Mouse (Mus musculus): Measurements from ENCODE around the gene Timd2. TPM values are rescaled to one million over a fixed set of nuclear protein-coding genes. Genes with fewer than 3 reads are reported as not detected.
A peak's percentile ranks its signal among the peaks of the same experiment; 100 is the strongest.
"Not testable (repeated sequence)": the region's sequence is repeated elsewhere in the genome, so short reads cannot be mapped to it uniquely, and the experiment has no call there.

Timd2 gene
- total RNA-seq, 2 experiments from 2014 or later, result 0.18 TPM; not detected in 1

DNA sequence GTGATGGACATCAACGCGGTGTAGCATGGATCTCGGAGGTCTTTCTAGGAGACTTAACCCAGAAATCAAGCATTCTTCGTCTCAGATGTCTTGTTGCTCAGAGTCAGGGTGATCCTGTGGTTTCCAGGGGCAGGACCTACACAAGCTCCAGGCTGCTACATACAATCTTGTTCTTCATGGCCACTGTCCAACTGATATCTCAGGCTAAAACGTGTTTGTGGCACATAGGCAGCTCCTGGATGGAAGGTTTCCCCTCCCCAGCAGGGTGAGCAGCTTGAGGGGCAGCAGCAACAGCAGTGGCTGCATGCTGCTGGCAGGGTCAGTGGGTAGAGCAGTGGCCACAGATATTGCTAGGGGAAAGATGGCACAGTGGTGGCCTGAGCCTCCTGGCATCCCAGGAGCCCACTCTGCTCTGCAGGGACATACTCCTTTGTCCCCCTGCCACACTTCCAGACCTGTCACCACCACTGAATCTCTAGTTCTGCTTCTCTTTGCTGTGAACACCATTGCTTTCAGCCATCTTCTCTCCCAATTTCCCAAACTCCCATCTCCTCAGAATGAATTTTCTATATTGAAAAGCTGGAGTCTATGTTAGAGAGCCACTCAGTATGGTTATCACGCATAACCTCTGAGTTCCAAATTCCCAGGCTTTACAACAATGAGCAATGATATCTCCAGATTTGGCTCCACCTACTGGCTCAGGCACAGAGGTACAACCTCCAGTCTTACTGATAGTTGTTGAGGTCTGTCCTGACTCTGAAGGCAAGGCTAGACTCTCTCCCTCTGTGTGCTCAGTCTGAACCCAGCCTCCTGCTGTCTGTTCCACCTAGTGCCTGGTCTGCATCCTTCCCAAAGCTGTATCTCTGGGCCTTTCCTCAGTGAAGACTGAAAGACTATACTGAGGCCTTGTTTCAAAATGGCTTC is 41.0 kb downstream of the Timd2 start:
- intact Hi-C loops (cut with DNase I), result no loop called here
- peak; percentile 5 for DNase-seq

DNA sequence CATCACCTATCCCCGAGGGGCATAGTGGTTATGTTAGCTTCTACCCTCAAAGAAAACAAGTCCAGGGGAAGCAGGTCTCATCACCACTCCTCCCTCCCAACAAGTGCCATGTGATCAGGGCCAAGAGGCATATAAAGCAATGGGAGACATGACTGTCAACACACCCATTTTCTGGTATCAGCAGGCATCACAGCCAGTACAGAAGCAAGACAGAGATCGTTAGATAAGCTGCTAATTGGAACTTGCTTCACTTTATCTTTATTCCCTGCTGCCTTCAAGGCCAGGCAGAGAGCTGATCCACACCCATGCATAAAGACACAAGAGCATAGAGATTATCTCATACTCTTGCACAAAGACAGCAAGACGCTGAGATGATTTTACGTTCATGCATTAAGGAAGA is 43.6 kb downstream of the Timd2 start:
- no peak for DNase-seq
- intact Hi-C loops (cut with DNase I), result no loop called here

DNA sequence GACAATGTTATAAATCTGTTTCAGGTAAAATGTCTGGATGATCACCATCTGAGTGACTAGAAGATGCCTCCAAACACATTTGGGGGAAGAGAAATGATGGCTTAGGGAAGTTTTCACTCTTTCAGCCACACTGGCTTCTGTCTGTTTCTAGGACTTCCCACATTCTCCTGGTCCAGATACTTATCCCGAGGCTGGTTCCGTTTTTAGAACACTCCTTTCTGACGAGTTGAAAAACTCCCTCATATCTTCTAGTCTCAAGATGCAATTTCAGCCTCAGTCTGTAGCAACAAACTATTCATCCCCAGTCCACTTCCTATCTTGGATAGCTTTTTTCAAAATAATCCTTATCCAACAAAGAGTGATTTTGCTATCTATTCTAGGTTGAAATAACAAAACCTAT is 54.4 kb downstream of the Timd2 start:
- intact Hi-C loops (cut with DNase I), result no loop called here
- no peak for DNase-seq

DNA sequence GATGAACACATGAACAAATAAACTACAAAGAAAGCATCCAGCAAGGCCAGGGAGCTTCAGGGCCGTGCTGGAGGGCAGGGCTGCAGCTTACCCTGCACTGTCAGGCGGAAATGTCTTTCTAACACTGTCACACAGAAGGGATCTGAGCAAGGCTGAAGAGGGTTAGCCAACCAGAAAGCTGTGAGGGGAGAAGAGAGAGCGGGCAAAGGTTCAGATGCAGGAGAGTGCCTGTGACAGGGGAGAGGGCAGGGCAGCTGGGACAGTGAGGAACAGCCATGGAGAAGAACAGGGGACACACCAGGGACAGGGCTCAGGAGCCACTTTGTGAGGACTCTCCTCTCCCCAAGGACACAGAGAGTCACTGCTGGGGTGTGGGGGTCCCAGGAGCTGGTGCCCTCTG is 57.2 kb downstream of the Timd2 start:
- intact Hi-C loops (cut with DNase I), result not testable (repeated sequence)

DNA sequence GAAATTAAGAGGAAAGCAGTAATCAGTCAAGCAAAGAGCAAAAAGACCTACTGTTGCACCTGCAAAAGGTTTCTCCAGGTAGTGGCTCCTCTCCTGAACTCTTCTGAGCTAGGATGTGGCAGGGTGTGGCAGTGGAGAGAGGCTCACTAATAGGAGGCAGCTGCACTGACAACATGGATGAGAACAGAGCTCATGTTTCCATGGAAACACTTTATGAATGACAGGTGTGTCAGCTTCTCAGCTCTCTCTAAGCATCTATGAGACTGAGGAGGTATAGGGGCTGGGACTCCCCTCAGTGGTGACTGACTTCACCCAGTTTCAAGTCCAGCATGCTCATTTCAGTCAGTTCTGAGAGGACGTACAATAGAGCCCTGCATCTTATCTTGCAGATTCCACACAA is 62.0 kb downstream of the Timd2 start:
- DNase-seq, result no peak
- intact Hi-C loops (cut with DNase I), result no loop called here

More for the DNA sequence above, 57.2 kb downstream of the Timd2 start:
- not testable (repeated sequence) for DNase-seq

DNA sequence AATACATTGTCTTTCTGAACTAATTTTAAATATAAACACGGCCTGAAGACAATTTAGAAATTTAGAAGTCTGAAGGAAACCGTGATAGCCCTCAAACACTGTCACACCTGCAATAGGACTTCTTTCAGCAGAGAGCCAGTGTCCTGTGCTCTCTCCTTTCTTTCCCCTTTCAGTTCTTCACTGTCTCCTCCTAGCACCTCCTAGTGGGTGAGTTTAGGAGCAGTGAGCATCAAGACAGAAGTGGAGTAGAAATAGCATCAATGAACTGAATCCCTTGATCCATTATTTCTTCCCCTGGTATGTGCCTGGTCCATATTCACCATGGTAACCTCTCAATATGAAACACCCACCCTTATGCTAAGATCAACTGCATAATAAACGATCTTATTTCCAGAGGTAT is 70.3 kb downstream of the Timd2 start:
- intact Hi-C loops (cut with DNase I), result loop anchor here (10.0 kb wide), 1 partner anchor 192 kb away; no protein-coding TSS in a partner anchor

DNA sequence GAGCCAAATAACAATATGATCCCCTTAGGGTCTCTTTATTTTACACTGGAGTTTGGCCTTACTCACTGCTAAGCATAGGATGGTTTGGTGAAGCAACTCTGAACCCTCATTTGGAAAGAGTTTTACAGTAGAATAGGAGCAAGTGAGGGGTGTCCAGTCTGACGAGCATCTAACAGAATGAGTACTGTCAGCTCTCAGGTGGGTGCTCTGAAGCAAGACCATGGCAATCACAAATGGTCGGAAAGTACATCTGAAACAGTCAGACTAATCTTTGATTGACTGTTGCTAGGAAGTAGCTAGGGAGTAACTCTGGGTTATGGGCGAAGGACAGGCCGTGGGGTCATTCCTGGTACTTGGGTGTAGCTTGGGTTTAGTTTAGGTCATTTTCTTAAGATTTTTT is 71.3 kb downstream of the Timd2 start:
- intact Hi-C loops (cut with DNase I), result loop anchor here (10.0 kb wide), 1 partner anchor 191 kb away; no protein-coding TSS in a partner anchor
- not testable (repeated sequence) for DNase-seq

More for the DNA sequence above, 70.3 kb downstream of the Timd2 start:
- DNase-seq, result no peak

DNA sequence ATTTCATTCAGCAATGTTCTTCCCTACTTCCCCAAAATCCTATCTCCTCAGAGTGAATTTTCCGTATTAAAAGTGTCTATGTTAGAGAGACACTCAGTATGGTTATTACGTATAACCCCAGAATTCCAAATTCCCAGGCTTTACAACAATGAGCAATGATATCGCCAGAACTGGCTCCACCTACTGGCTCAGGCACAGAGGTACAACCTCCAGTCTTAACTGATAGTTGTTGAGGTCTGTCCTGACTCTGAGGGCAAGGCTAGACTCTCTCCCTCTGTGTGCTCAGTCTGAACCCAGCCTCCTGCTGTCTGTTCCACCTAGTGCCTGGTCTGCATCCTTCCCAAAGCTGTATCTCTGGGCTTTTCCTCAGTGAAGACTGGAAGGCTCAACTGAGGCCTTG is 75.2 kb downstream of the Timd2 start:
- intact Hi-C loops (cut with DNase I), result loop anchor here (10.0 kb wide), 1 partner anchor 187 kb away; no protein-coding TSS in a partner anchor
- DNase-seq, result peak; percentile 25

DNA sequence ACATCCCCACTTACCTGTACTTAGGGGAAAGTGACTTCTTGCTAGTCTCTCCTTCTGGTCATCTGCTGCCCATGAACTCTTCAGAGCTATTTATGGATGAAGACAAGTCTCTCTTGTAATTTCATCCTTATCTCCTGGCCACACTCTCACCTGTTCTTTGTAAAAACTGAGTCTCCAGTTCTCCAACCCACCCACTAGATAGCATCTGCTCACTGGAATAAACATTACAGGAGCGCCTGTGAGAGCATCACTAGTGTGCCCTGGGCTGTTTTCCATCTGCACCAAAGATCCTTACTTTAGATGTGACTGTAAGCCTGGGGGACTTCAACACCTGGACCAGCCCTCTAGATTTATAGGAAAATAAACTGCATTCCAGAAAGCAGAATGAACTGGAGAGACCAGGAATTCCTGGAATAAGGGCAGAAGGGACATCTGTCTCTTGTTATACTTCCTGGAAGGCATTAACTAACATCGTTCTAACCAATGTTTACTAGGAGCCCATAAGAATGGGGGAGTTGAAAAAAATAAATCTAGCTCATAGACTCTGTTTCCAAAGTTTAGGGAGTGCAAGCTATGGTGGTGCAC is 77.6 kb downstream of the Timd2 start, which contains the start of gene Dppa1:
TSS of gene Dppa1 (minus strand) at position 51 of the 585 bp plus-strand sequence.
- intact Hi-C loops (cut with DNase I), result no loop called here
- DNase-seq, result no peak

DNA sequence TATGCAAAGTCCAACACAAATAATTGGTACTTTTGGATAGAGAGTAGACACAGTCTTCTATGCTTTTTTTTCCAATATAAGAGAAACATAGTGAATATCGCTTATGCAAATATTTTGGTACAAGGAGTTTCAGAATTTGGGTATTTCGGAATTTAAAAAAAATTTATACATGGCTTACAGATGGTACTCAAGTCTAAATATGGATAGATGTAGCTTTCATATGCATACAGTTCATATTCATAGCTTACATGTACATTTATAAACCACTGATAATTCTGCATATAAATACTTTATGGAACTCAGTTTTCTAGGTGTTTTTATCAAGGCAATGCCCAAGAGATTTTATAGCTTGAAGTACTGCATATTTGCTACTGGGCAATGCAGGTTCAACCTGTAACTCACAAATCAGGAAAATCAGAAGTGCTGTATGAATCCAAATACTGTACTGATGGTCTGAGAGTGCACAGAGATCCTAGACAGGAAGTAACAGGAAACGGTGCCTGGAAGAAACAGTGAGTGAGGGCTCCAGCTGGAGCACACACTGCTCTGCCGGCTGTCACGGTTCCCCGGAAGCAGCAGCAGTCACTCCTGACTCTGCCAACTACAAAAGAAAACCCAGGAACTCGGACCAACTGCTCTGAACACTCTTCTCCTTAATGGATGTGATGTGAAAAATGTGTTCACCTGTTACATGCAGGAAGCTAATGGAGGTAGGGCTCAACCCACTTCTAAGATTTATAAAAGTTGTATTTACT is 86.3 kb downstream of the Timd2 start:
- no peak for DNase-seq
- intact Hi-C loops (cut with DNase I), result no loop called here

DNA sequence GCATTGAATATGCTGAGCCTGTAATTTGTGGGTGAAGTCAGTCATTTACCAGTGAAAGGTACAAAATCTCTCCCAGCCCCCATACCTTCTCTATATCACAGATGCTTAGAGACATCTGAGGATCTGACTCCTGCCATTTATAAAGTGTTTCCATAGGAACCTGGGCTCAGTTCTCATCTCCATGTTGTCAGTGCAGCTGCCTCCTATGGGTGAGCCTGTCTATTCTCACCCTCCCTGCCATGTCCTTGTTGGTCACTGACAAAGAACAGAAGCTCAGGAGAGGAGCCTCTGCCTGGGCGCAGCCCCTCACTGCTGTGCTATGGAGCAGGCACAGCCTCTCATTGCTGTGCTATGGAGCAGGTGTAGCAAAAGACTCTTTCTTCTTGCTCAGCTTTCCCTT is 86.9 kb downstream of the Timd2 start:
- intact Hi-C loops (cut with DNase I), result no loop called here
- DNase-seq, result no peak

Other genes with a start within 250 kb of the Timd2 start
- gene Gm12169, start 182.8 kb downstream of the Timd2 start, total RNA-seq (2021), result not detected
- gene BC053393, start 135.5 kb downstream of the Timd2 start, total RNA-seq (2021), result not detected
- not detected for gene Dppa1, start 77.8 kb downstream of the Timd2 start, total RNA-seq (2021)
- gene Havcr1, start 28.0 kb upstream of the Timd2 start, total RNA-seq (2021), result not detected
- not detected for gene Timd4, start 103.7 kb upstream of the Timd2 start, total RNA-seq (2021)